Mouse (Mus musculus): ENCODE measurements around the gene Sorcs2. TPM values are rescaled to one million over a fixed set of nuclear protein-coding genes. Genes with fewer than 3 reads are reported as not detected.

Gene Sorcs2
- total RNA-seq, 2 experiments from 2014 or later: 1.8 TPM

DNA sequence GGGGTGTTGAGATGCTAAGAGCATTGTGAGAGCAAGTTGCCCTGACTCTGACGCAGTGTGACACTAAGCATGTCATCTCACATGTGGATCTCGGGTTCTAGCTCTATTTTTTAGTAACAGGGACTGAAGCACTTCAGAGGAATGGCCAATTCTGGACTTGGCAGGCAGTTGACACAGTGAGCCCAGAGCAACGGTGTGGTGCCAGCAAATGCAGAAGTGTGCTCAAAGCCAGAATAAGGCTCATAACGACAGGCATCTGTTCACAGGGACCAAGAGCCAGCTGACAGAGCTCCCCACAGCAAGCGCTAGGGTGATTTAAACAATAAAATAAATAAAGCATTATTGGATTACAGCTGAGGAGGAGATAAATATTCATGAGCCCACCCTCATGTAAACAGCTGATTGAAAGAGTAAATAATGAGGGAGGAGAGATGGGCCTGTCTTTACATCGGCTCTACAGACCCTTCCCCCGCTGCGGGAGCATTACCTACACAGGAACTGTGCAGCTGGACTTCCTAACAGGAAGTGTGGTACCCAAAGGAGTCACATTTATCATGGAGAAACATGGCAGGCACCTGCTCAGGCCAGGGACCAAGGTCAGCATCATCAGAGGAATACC is 267.4 kb downstream of the Sorcs2 start:
- DNase-seq (ENCODE audit: low spot score): peak; percentile 33

DNA sequence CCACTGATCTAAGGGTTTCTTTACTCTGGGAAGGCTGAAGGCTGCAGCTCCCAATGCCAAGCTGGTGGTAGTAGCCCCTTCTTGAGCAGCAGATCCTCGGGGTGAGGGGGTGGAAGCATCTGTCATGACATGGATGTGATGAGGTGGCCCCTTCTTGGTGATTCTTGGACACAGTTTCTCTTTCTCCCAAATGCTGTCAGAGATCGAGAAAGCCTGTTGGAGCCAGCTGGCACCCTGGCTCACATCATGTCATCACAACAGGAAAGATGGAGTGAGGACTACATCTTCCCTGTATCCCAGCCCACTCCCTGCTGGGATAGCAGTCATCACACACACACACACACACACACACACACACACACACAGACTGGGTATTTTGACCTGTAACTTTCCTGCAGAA is 268.3 kb downstream of the Sorcs2 start:
- DNase-seq (ENCODE audit: low spot score): no peak

DNA sequence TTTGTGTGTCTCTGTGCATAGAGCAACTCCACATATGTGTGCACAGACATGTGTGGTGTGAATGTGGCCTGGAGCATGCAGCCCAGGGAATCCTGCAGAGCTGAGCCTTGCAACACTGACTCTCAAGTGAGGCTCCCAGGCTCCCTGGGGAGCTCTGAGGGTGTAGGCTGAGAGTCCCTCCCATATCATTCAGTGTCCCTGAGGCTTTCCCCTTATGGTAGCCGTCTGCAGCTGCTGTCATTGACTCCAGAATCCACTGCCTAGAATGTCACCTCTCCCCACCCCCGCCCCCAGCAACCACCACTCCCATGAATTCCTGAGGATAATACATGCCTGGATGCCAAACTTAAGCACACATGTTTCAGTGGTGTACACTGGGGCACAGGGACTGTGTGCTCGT is 269.4 kb downstream of the Sorcs2 start:
- no peak for DNase-seq (ENCODE audit: low spot score)

DNA sequence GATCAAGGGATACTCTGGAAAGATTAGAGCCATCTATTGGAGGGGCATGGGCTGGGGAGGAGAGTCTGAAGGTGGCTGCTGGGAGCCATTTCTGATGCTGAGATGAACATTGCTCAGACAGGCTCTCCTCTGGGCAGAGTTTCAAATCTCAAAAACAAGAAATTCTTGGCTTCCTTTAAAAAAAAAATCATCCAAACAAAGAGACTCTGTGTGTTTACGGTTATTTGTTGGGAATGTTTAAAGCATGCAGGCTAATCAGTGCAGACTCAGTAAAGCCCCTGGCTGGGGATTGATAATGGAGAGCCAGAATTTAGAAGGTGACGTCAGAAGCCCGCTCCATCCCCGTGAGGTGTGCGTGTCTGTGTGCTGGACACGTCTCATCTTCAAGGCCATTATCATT is 272.9 kb downstream of the Sorcs2 start:
- no peak for DNase-seq (ENCODE audit: low spot score)

DNA sequence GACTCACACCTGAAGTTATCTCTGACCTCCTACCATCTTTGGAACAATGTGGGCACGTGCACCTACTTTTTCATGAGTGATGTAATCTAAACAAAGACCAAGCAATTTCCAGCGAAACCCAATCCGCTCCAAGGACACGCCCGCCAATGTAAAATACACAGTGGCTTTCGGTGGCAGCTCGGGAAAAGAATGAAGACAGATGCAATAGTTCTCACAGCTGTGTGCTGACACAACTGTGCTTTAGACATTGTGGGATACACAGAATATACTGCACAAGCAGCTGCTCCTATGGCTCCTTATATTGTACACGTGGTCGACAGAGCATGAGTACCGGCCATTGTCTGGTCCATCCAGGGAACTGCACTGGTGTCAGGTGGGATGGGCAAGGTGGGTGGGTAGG is 275.0 kb downstream of the Sorcs2 start:
- DNase-seq (ENCODE audit: low spot score): no peak

DNA sequence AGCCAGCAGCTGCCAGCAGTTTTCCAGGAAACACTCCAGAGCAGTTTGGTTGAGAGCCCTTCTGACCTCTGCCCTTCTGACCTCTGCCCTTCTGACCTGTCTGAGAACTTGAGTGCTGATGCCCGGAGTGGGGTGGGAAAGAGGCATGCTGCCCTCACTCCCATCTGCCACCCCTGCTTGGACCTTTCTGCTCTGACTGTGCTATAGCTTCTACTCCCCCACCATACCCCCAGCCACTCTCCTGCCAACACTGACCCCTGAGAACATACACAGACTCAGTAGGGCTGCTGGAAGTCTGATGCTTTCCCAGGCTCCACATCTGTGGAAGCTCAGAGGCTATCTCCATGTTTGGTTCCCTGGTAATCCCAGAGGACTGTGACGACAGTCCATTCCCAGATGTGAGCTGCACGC is 277.0 kb downstream of the Sorcs2 start:
- DNase-seq (ENCODE audit: low spot score): peak; percentile 33

DNA sequence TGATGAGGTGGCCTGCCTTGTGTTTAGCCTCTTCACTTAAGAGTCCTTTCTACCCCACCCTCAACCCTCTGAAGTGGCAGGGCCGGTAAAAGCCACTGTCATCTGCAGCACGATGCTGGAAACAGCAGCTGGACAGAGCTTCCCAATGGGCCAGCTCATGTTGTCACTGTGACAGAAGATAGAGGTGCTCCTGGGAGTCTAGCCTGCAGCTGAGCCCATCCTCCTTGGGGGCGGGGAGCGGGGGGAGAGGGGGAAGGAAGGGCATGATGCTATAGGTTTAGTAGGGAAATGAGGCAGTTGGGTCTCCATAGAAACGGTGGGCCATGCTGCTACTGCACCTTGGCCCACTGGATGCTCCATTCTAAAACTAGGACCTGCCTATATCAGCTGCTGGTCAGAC is 279.9 kb downstream of the Sorcs2 start:
- DNase-seq (ENCODE audit: low spot score): no peak

DNA sequence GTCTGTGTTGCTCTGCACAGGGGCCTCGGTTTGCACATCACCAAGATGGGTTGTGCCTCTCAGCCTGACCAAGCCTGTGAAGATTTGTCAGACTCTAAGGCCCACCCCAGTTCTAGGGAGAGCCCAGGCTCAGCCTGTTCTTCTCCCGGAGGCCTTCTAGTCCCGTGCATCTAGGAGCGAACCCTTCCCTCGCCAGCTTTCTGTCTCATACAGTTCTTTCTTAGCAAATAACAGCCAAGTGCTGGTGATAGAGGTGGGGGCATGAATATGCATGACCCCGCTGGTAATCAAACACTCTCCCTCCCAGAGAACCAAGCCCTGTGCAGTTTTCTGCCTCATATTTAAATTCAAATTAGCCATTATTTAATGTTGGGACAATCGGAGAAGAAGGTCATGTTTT is 282.4 kb downstream of the Sorcs2 start:
- no peak for DNase-seq (ENCODE audit: low spot score)

DNA sequence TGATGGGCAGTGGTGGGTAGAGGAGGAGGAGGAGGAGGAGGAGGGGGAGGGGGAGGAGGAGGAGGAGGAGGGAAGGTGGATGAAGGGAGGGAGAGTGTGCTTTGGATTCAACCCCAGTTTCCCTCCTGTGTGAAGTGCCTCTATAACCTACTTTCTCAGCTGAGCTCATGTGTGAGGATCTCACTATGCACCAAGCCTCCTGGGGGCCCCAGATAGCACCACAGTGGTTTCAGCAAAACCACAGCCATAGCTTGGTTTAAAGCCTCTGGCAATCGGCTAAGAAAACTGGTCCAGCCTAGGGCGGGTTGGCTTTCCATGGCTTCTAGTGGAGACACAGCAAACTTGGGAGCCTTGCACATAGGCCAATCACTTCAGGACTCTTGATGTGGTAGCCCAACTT is 284.2 kb downstream of the Sorcs2 start:
- DNase-seq (ENCODE audit: low spot score): no peak

DNA sequence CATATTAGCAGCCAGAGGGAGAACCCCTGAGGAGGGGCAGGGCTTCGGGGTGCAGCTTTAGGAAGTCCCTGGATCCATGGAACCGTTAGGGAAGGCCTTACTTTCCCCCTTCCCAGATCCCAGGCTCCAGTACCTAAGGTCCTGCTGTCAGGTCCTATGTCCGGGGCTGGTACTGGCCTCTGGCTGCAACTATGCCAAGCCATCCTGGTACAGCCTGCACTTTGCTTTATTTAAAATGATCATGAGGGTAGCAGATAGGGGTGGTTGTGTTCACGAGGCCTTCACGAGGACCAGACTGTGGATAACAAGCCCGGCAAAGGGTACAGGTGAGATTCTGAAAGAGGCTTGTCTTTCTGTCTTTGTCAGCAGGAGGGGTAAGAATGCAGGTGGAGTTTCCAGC is 285.2 kb downstream of the Sorcs2 start:
- no peak for DNase-seq (ENCODE audit: low spot score)

DNA sequence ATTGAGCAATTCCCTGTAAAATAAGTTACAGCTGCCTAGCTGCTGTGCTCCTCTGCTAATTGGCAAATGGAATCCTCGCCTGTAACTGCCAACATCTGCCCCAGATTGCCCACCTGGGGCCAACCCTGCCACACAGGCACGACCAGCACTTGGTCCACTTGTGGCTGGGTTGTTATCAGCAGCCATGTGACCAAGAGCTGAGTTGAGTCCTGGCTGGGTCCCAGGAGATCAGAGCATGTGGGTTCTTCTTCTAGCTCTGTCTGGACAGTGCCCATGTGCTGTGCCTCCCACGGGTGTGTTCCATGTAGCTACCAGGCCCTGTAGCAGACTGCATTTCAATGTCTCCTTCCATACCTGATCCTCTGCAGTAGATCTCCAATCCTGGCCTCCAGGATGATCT is 286.4 kb downstream of the Sorcs2 start:
- no peak for DNase-seq (ENCODE audit: low spot score)

DNA sequence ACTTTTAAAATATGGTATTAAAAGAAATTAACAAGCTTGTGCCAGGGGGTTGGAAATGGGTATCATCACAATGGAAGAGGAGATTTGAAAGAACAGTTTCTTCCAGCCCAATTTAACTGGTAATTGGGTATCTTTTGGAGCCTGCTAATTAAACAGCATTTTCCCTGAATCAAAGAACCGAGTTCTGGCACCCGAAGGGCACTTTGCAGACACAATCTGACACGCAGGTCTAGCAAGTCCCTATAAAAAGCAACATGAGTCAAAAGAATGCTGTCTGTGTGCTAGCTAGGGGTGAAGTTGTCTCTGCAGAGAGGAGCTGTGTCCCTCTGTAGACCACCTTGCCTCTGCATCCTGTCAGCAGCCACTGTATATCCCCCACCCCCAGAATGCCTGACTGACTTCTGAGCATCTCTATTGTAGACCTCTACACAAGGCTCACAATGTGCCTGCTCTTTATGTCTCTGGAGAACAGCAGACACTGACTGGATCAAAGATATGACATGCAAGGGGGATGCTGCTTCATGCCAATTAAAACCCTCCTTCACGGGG is 289.5 kb downstream of the Sorcs2 start:
- DNase-seq (ENCODE audit: low spot score): no peak

DNA sequence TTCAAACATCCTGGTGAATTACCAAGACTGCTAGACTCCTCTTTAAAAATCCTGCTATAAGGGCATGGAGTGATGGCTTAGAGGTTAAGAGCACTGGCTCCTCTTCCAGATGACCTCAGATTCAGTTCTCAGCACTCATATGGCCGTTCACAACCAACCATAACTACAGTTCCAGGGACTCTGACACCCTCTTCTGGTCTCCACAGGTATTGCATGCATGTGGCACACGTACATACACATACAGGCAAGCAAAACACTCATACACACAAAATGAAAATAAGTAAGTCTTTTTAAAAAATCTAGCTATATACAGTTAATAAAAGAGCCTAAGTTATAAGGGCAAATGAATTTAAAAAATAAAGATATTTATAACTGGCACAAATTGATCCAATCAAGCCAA is 294.5 kb downstream of the Sorcs2 start:
- no peak for DNase-seq (ENCODE audit: low spot score)

DNA sequence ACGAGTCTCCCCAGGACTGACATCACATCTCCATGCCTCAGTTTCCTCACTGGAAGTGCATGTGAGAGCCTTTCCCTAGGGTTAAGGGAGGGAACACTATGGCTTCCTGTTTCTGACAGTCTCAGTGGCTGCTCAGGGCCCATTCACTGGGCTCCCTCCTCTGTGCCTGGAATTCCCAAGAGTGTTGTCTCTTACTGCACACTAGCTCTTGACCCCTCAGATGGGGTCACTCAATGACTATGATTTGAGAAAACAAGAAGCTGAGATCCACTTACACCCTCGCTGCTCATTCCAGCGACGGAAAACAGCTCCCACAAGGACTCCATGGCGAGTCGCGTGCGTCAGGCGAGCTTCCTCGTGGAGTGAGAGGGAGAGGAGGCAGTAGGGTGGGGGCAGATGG is 296.8 kb downstream of the Sorcs2 start:
- DNase-seq (ENCODE audit: low spot score): no peak

DNA sequence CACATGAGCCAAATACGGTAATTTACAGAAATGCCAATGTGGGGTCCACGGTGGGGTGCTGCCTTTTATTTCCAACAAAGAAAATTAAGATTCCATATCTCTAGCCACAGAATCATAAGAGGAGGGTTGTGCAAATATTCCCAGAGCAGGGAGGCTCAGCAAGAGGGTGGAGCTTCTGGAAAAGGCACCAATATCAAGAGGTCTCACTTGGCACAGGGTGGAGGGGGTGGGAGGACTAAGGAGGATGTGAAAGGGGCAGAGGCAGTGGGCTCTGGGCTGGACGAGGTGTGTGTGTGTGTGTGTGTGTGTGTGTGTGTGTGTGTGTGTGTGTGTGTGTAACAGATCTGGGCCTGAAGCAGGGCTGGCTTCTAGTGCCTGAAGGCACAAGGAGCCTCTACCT is 297.5 kb downstream of the Sorcs2 start:
- no peak for DNase-seq (ENCODE audit: low spot score)

DNA sequence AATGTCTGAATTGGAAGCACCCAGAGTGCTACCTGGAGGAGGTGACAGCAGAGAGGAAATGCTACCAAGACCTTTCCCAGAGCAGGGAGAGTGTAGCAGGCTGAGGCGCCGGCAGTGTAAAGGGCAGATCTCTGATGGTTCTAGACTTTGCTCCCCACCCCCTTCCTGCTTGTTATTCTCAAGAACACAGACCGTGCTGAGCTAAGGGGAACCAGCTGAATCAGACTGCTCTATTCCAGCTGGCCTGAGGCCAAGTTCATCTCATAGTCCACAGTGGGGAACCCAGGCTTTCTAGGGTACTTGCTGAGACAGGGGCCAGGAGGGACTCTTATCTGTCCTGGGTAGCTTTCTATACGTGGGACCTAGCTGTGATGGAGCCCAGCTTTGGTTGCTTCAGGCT is 298.3 kb downstream of the Sorcs2 start:
- no peak for DNase-seq (ENCODE audit: low spot score)

DNA sequence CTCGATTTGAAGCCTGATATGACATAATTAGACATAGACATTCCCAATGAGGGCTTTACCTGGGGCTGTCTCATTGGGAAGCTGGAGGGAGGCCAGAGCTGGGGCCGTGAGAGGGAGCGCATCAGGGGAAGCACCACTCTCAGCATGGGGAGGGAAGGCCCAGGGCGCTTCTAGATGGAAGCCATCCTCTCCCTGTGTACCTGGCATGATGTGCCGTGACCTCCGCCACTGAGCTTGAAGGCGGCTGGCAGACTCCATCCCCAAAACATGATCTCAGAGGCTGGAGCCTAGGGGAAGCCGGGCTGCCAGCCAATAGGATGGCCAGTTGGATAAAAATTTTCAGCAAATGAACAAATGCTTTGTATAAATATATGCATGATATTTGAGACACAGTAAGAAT is 301.9 kb downstream of the Sorcs2 start:
- no peak for DNase-seq (ENCODE audit: low spot score)

DNA sequence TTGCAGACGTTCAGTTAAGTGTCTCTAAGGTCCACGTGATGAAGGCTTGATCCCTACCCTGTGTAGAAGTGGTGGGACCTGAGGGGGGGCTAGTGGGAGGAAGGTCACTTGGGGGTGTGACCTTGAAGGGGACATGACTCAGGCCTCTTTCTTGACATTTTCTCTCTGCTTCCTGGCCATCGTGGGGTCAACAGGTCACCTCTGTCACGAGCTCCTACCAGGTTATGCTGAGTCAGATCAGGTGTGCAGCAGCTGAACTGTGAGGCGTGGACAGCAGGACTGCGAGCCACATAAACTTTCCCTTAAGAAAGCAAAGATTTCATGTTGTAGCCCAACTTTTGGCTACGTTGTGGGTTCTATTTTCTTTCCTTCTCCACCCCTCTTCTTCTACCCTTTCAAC is 307.9 kb downstream of the Sorcs2 start:
- no peak for DNase-seq (ENCODE audit: low spot score)

DNA sequence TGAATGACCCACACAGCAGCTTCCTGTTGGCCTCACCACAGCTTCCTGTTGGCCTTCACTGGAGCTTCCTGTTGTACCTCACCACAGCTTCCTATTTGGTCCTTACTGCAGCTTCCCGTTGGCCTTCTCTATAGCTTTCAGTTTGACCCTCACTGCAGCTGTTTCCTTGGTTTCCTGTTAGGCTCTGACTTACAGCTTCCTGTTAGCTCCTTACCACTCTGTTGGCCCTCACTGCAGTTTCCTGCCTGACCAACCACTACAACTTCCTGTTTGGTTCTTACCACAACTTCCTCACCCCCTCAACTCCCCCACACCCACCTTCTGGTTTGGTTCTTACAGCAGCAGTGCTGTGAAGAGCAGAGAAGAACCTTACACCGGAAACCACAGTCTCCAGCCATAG is 308.7 kb downstream of the Sorcs2 start:
- no peak for DNase-seq (ENCODE audit: low spot score)

DNA sequence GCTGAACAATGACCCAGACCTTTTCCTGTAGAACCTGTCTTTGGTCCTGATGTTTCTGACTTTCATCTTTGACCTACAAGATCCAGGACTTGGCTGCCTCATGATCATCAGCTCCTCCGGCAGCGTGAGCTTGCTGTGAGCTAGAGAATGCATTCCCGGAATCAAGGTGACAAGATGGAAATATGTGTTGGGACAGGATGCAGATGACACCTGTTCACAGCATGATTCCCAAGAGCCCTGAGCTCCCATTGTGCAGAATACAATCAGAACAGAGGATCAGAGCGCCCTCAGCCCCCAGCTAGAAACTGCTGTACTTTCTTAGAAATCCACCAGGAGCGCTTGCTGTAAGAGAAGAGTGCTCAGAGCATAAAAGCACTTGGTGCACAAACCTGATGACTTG is 311.0 kb downstream of the Sorcs2 start:
- DNase-seq (ENCODE audit: low spot score): no peak

DNA sequence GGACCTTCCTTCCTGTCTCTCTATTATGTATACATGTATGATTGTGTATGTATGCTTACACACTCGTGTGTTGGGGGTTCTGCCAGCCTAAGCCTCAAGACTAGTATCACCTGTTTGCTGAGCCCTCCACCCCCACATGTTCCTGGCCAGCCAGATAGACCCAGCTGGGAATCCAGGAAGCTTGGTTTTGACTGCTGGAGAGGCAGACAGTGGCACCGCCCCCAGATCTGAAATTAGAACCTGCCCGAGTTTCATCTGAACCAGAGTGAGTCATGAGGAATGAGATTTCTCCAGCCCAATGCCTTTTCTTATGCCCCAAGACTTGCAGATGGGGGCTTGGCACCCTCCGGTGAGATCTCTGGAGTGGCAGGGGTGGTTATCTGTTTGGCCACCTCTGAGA is 312.3 kb downstream of the Sorcs2 start:
- DNase-seq (ENCODE audit: low spot score): no peak

DNA sequence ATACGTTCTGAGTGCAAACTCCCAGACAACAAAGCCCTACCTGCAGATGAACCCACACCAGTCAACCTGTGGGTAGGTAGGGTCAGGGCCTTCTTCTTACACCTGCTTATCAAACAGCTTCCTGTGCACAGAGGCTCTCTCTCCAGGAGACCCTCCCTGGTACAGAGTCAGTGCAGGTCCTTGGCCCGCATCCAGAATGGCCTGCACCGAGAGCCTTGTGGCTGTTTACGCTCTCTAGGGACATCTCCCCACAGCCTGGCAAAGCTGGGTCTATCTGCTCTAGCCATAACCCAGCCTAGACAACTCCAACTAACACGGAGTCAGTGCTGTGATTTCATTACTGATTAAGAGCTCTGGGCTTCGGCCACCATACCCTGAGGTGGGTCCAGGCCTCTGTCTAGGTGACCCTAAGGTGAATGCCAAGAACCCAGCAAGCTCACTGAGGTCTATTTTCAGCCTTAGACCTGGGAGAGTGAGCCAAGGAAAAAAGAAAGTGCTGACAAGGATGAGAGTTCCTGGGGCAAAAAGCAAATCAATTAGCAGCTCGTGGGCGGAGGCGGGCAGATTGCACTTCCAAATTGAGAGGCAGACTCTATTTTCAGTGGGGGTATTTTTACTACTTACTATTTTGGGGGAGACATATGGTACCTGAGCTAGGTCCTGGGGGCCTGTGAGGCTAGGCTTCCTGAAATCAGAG is 313.9 kb downstream of the Sorcs2 start:
- no peak for DNase-seq (ENCODE audit: low spot score)

DNA sequence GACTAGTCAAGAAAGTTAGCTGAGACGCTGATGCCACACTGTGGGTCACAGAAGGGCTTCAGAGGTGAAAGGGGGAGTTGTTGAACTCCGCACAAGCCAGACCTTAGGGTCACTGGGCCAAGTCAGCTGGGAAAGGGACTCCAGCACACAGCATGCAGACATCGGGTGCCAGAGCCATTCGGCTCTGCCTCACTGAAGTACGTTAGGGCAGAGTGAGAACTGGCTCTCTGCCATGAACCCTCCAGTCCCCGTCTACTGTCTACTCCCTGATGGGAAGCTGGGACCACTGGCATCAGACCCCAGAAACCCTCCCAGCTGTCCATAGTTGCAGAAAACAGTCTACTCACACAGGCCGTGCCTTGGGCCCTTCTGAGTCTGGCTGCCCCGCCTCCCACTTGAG is 316.9 kb downstream of the Sorcs2 start:
- DNase-seq (ENCODE audit: low spot score): no peak
